Mouse (Mus musculus): ENCODE results near the gene Usp4.

Usp4 gene

GRCm38 (mm10) chr9:108342301-108342831, 5.3 kb upstream of the Usp4 start:
- peak in 1 of 2 experiments; percentile 19 for DNase-seq

GRCm38 (mm10) chr9:108343331-108343730, 4.3 kb upstream of the Usp4 start:
- DNase-seq = no peak

GRCm38 (mm10) chr9:108343835-108344234, 3.8 kb upstream of the Usp4 start:
- no peak for DNase-seq

- no peak for DNase-seq
Measured at GRCm38 (mm10) chr9:108344471-108344870, 3.2 kb upstream of the Usp4 start.

GRCm38 (mm10) chr9:108347024-108347423, 629 bp upstream of the Usp4 start:
- DNase-seq = no peak

- no peak for DNase-seq
Measured at GRCm38 (mm10) chr9:108348290-108348680, 632 bp downstream of the Usp4 start.

GRCm38 (mm10) chr9:108349727-108350126, 2.1 kb downstream of the Usp4 start:
- no peak for DNase-seq

- DNase-seq = no peak
Measured at GRCm38 (mm10) chr9:108378234-108378633, 30.6 kb downstream of the Usp4 start.

GRCm38 (mm10) chr9:108378736-108379135, 31.1 kb downstream of the Usp4 start:
- peak in 1 of 2 experiments; percentile 40 for DNase-seq

GRCm38 (mm10) chr9:108379294-108379693, 31.6 kb downstream of the Usp4 start:
- no peak for DNase-seq

GRCm38 (mm10) chr9:108381382-108381781, 33.7 kb downstream of the Usp4 start:
- DNase-seq = peak; percentile 15 to 46

- DNase-seq = peak in 1 of 2 experiments; percentile 27
Measured at GRCm38 (mm10) chr9:108385006-108385405, 37.4 kb downstream of the Usp4 start.

GRCm38 (mm10) chr9:108386816-108387215, 39.2 kb downstream of the Usp4 start:
- DNase-seq = no peak

GRCm38 (mm10) chr9:108388601-108389000, 40.9 kb downstream of the Usp4 start:
- DNase-seq = no peak

- DNase-seq = peak in 1 of 2 experiments; percentile 20
Measured at GRCm38 (mm10) chr9:108389220-108389619, 41.6 kb downstream of the Usp4 start.

- no peak for DNase-seq
Measured at GRCm38 (mm10) chr9:108392676-108393075, 45.0 kb downstream of the Usp4 start, which contains the start of gene 1700102P08Rik. 1700102P08Rik (plus strand) TSS chr9:108392805.

- DNase-seq = no peak
Measured at GRCm38 (mm10) chr9:108394191-108394590, 46.5 kb downstream of the Usp4 start.

GRCm38 (mm10) chr9:108395427-108395826, 47.8 kb downstream of the Usp4 start:
- no peak for DNase-seq

GRCm38 (mm10) chr9:108398324-108398723, 50.7 kb downstream of the Usp4 start:
- DNase-seq = no peak

- no peak for DNase-seq
Measured at GRCm38 (mm10) chr9:108401186-108401960, 53.7 kb downstream of the Usp4 start.

- no peak for DNase-seq
Measured at GRCm38 (mm10) chr9:108403081-108403480, 55.4 kb downstream of the Usp4 start.

- DNase-seq = no peak
Measured at GRCm38 (mm10) chr9:108404451-108404850, 56.8 kb downstream of the Usp4 start.

- DNase-seq = no peak
Measured at GRCm38 (mm10) chr9:108409535-108409934, 61.9 kb downstream of the Usp4 start.

GRCm38 (mm10) chr9:108411381-108411942, 63.8 kb downstream of the Usp4 start:
- no peak for DNase-seq

Measured in lung, postnatal 4 days (tissue).